Mouse (Mus musculus) ES-Bruce4 (cell line): ENCODE results near the gene Zbtb12. TPM values are rescaled to one million over a fixed set of nuclear protein-coding genes. Genes with fewer than 3 reads are reported as not detected.

Source experiments
- H3K27ac ChIP-seq: 2 replicates; pipeline ENCODE4 v1.5.1; 2012; ENCODE audit warnings: low read length, inconsistent platforms; ENCODE audit not compliant: insufficient read depth
- H3K27me3 ChIP-seq: 2 replicates; pipeline ENCODE4 v1.6.1; 2012; ENCODE audit warnings: mild to moderate bottlenecking, low read length, inconsistent platforms; ENCODE audit not compliant: control insufficient read depth, poor library complexity, insufficient read depth, severe bottlenecking
- H3K36me3 ChIP-seq: 2 replicates; pipeline ENCODE4 v1.6.1; 2012; ENCODE audit warnings: inconsistent platforms, mild to moderate bottlenecking, low read length, moderate library complexity; ENCODE audit not compliant: control insufficient read depth, poor library complexity, insufficient read depth, severe bottlenecking
- H3K4me1 ChIP-seq: one replicate; pipeline ENCODE4 v1.8.1; 2011; ENCODE audit warnings: low read length; ENCODE audit not compliant: control insufficient read depth, insufficient read depth
- H3K4me3 ChIP-seq: 2 replicates; pipeline ENCODE4 v1.5.1; 2011; ENCODE audit warnings: low read depth, mild to moderate bottlenecking, low read length
- H3K9ac ChIP-seq: 2 replicates; pipeline ENCODE4 v1.6.1; 2012; ENCODE audit warnings: low read depth, mild to moderate bottlenecking, inconsistent platforms; ENCODE audit not compliant: poor library complexity, severe bottlenecking
- H3K9me3 ChIP-seq: replicated peaks from 2 replicates; pipeline ENCODE4 v1.6.1; 2012; ENCODE audit warnings: mild to moderate bottlenecking, low read length, inconsistent platforms; ENCODE audit not compliant: control insufficient read depth, poor library complexity, insufficient read depth, severe bottlenecking
- CTCF ChIP-seq: IDR thresholded peaks from one replicate; pipeline ENCODE4 v1.8.1; 2011; ENCODE audit warnings: low read depth, low read length
- EP300 ChIP-seq: IDR thresholded peaks from 2 replicates; pipeline ENCODE4 v1.6.1; 2011; ENCODE audit warnings: low read depth, low read length; ENCODE audit not compliant: insufficient read depth
- POLR2A ChIP-seq: IDR thresholded peaks from one replicate; pipeline ENCODE4 v1.8.1; 2011; ENCODE audit warnings: low read length; ENCODE audit not compliant: insufficient read depth
- polyA plus RNA-seq: library from polyadenylated mRNA; stranded (reverse); fragments of >200 nt; gene quantifications from 2 replicates; pipeline ENCODE4 v1.2.4, GENCODE M21; 2011; ENCODE audit warnings: low read depth; ENCODE audit not compliant: missing spikeins, insufficient read depth, insufficient read length

The Zbtb12 gene
- polyA plus RNA-seq, 1 experiment, result 22.8 TPM

- TF ChIP-seq POLR2A (no peak), EP300 (no peak), CTCF (no peak)
- Histone ChIP-seq H3K36me3 (no peaks in the 10 kb centered on the region), H3K9ac (no peak overlapping the region)
Observed at GRCm38 (mm10) chr17:34884704-34885103, 5.4 kb downstream of the Zbtb12 start.

GRCm38 (mm10) chr17:34885615-34886014 lies 6.3 kb downstream of the Zbtb12 start:
- Histone ChIP-seq H3K27ac (no peak overlapping the region), H3K4me3 (no peak overlapping the region), H3K36me3 (no peaks in the 10 kb centered on the region), H3K4me1 (no peaks in the 10 kb centered on the region), H3K9me3 (no peaks in the 10 kb centered on the region), H3K9ac (no peak overlapping the region), H3K27me3 (no peaks in the 10 kb centered on the region)
- TF ChIP-seq CTCF, result no peak
- TF ChIP-seq POLR2A, result no peak
- TF ChIP-seq EP300, result no peak

More at GRCm38 (mm10) chr17:34884704-34885103, 5.4 kb downstream of the Zbtb12 start:
- H3K27me3 ChIP-seq, result no peaks in the 10 kb centered on the region
- H3K9me3 ChIP-seq, result no peaks in the 10 kb centered on the region
- H3K4me1 ChIP-seq, result peaks cover 2% of the 10 kb centered on the region
- no peak overlapping the region for H3K4me3 ChIP-seq
- no peak overlapping the region for H3K27ac ChIP-seq

GRCm38 (mm10) chr17:34887942-34888341 lies 8.7 kb downstream of the Zbtb12 start:
- TF ChIP-seq POLR2A (no peak), CTCF (no peak), EP300 (no peak)
- no peak overlapping the region for H3K9ac ChIP-seq
- H3K27me3 ChIP-seq, result no peaks in the 10 kb centered on the region
- no peaks in the 10 kb centered on the region for H3K36me3 ChIP-seq
- H3K9me3 ChIP-seq, result no peaks in the 10 kb centered on the region
- H3K4me3 ChIP-seq, result no peak overlapping the region
- H3K4me1 ChIP-seq, result no peaks in the 10 kb centered on the region
- no peak overlapping the region for H3K27ac ChIP-seq

- Histone ChIP-seq H3K4me1 (peaks cover 2% of the 10 kb centered on the region), H3K27me3 (no peaks in the 10 kb centered on the region), H3K4me3 (peak overlapping the region; percentile 31; the same call in 1 of the 2 replicates), H3K9me3 (no peaks in the 10 kb centered on the region), H3K36me3 (no peaks in the 10 kb centered on the region), H3K27ac (peak overlapping the region; percentile 47), H3K9ac (peak overlapping the region; percentile 1)
- no peak for TF ChIP-seq CTCF
- no peak for TF ChIP-seq EP300
- TF ChIP-seq POLR2A, result no peak
Observed at GRCm38 (mm10) chr17:34890074-34890743, 10.9 kb downstream of the Zbtb12 start.

- H3K36me3 ChIP-seq, result no peaks in the 10 kb centered on the region
- no peak overlapping the region for H3K27ac ChIP-seq
- H3K4me1 ChIP-seq, result peaks cover 2% of the 10 kb centered on the region
- H3K9me3 ChIP-seq, result no peaks in the 10 kb centered on the region
- no peak overlapping the region for H3K9ac ChIP-seq
- no peak overlapping the region for H3K4me3 ChIP-seq
- TF ChIP-seq EP300, result no peak
- TF ChIP-seq POLR2A, result no peak
- TF ChIP-seq CTCF, result peak; percentile 69
- no peaks in the 10 kb centered on the region for H3K27me3 ChIP-seq
Observed at GRCm38 (mm10) chr17:34891377-34891776, 12.1 kb downstream of the Zbtb12 start.

- TF ChIP-seq CTCF (no peak), EP300 (peak; percentile 61; the same call in 1 of the 2 replicates)
- Histone ChIP-seq H3K4me3 (no peak overlapping the region), H3K9me3 (no peaks in the 10 kb centered on the region), H3K27ac (peak overlapping the region; percentile 84), H3K27me3 (no peaks in the 10 kb centered on the region), H3K36me3 (no peaks in the 10 kb centered on the region), H3K4me1 (peaks cover 2% of the 10 kb centered on the region), H3K9ac (peak overlapping the region; percentile 8; the same call in 1 of the 2 replicates)
Observed at GRCm38 (mm10) chr17:34893072-34893824, 14.0 kb downstream of the Zbtb12 start.
